Comparison of ENCODE assay signal across 8 mouse cellular contexts in genomic region chrX:13072461-13072982, GRCm38 (mm10). TPM values are rescaled to one million over a fixed set of nuclear protein-coding genes. Genes with fewer than 3 reads are reported as not detected.
DNase-seq lines count a peak whose midpoint lies in the region; ATAC-seq lines count a peak whose summit lies in the region.

No protein-coding gene starts in this region.

- peak overlapping the region; percentile 90 for H3K9ac ChIP-seq in heart, embryonic 14.5 days (ENCODE audit: low read length)
- peak overlapping the region; percentile 84 for H3K9ac ChIP-seq in liver, embryonic 15.5 days
- H3K9ac ChIP-seq in stomach, embryonic 14.5 days (replicated peaks; ENCODE audit: low read depth, low read length) = peak overlapping the region; percentile 63

- WGBS in forebrain, embryonic 10.5 days = 12% methylated on average over 49 of the region's 73 CpGs
- WGBS in heart, embryonic 14.5 days = 16% methylated on average over 66 of the region's 73 CpGs
- WGBS in liver, embryonic 15.5 days (ENCODE audit: insufficient replicate concordance) = 21% methylated on average over 72 of the region's 73 CpGs
- WGBS in stomach, embryonic 14.5 days = 20% methylated on average over 65 of the region's 73 CpGs

- H3K9me3 ChIP-seq in forebrain, embryonic 10.5 days = peaks cover 10% of the 10 kb centered on the region; the same call in 1 of the 2 replicates
- H3K9me3 ChIP-seq in heart, embryonic 14.5 days (ENCODE audit: control insufficient read depth, low read length) = no peaks in the 10 kb centered on the region
- no peaks in the 10 kb centered on the region for H3K9me3 ChIP-seq in liver, embryonic 15.5 days (replicated peaks)
- H3K9me3 ChIP-seq in stomach, embryonic 14.5 days (ENCODE audit: control insufficient read depth, low read depth, low read length) = no peaks in the 10 kb centered on the region

- peak overlapping the region; percentile 66 for H3K4me2 ChIP-seq in heart, embryonic 14.5 days (ENCODE audit: low read length)
- peak overlapping the region; percentile 78 for H3K4me2 ChIP-seq in liver, embryonic 15.5 days
- peak overlapping the region; percentile 44 for H3K4me2 ChIP-seq in stomach, embryonic 14.5 days (replicated peaks; ENCODE audit: low read depth, low read length)

- peak; percentile 28; the same call in 1 of the 2 replicates for ATAC-seq in heart, embryonic 14.5 days (ENCODE audit: insufficient number of reproducible peaks, insufficient read depth, low FRiP score, low read depth)
- ATAC-seq in liver, embryonic 15.5 days (ENCODE audit: insufficient read depth) = peak; percentile 51
- peak; percentile 15 for ATAC-seq in stomach, embryonic 14.5 days (ENCODE audit: insufficient number of reproducible peaks, insufficient read depth, low FRiP score, low read depth)

- peak overlapping the region; percentile 92 for H3K27ac ChIP-seq in brown adipose tissue, adult 24 weeks (replicated peaks; ENCODE audit: low read depth, low read length)
- peak overlapping the region; percentile 95 for H3K27ac ChIP-seq in forebrain, embryonic 10.5 days
- peak overlapping the region; percentile 84 to 96 for H3K27ac ChIP-seq in heart, embryonic 14.5 days (replicated peaks in 1 of 2; ENCODE audit: control insufficient read depth in 1 of 2, insufficient read depth in 1 of 2, low read depth in 2 of 2, low read length in 2 of 2)
- peak overlapping the region; percentile 93 for H3K27ac ChIP-seq in liver, embryonic 15.5 days (replicated peaks)
- H3K27ac ChIP-seq in stomach, embryonic 14.5 days (ENCODE audit: low read length) = peak overlapping the region; percentile 92

- H3K4me3 ChIP-seq in brown adipose tissue, adult 24 weeks (ENCODE audit: insufficient read depth, low read depth, low read length) = peak overlapping the region; percentile 99
- H3K4me3 ChIP-seq in forebrain, embryonic 10.5 days = peak overlapping the region; percentile 79
- peak overlapping the region; percentile 73 to 89 for H3K4me3 ChIP-seq in heart, embryonic 14.5 days (ENCODE audit: control insufficient read depth in 1 of 2, insufficient read depth in 1 of 2, low read depth in 1 of 2, low read length in 2 of 2)
- peak overlapping the region; percentile 84 for H3K4me3 ChIP-seq in liver, embryonic 15.5 days (replicated peaks)
- peak overlapping the region; percentile 63 for H3K4me3 ChIP-seq in stomach, embryonic 14.5 days (ENCODE audit: low read depth, low read length)

- peaks cover 34% of the 10 kb centered on the region for H3K27me3 ChIP-seq in forebrain, embryonic 10.5 days (ENCODE audit: poor library complexity, severe bottlenecking)
- no peaks in the 10 kb centered on the region; the same call in 1 of the 2 replicates for H3K27me3 ChIP-seq in heart, embryonic 14.5 days (ENCODE audit: control insufficient read depth, insufficient read depth, low read length)
- H3K27me3 ChIP-seq in liver, embryonic 15.5 days = no peaks in the 10 kb centered on the region
- H3K27me3 ChIP-seq in stomach, embryonic 14.5 days (ENCODE audit: control insufficient read depth, insufficient read depth, low read length) = no peaks in the 10 kb centered on the region

- no peaks in the 10 kb centered on the region; the same call in 1 of the 2 replicates for H3K4me1 ChIP-seq in brown adipose tissue, adult 24 weeks (ENCODE audit: control insufficient read depth, insufficient read depth, insufficient read length, low read length)
- H3K4me1 ChIP-seq in forebrain, embryonic 10.5 days = peaks cover 8% of the 10 kb centered on the region; the same call in 1 of the 2 replicates
- 0 out of 4 replicates have a peak, but pooled peaks cover 0 to 3% of the 10 kb centered on the region in 2 experiments for H3K4me1 ChIP-seq in heart, embryonic 14.5 days (ENCODE audit: control insufficient read depth in 2 of 2, insufficient read depth in 2 of 2, low read length in 2 of 2)
- H3K4me1 ChIP-seq in liver, embryonic 15.5 days (replicated peaks) = peaks cover 3% of the 10 kb centered on the region; the same call in 1 of the 2 replicates
- H3K4me1 ChIP-seq in stomach, embryonic 14.5 days (ENCODE audit: control insufficient read depth, insufficient read depth, low read length) = no peaks in the 10 kb centered on the region

- H3K36me3 ChIP-seq in forebrain, embryonic 10.5 days (replicated peaks) = peaks cover 11% of the 10 kb centered on the region
- peaks cover under 1% of the 10 kb centered on the region; the same call in 1 of the 2 replicates for H3K36me3 ChIP-seq in heart, embryonic 14.5 days (ENCODE audit: control insufficient read depth, insufficient read depth, low read length)
- H3K36me3 ChIP-seq in liver, embryonic 15.5 days (replicated peaks) = no peaks in the 10 kb centered on the region
- no peaks in the 10 kb centered on the region for H3K36me3 ChIP-seq in stomach, embryonic 14.5 days (ENCODE audit: control insufficient read depth, insufficient read depth, low read length)

- DNase-seq in CD4-positive, CD25-positive, alpha-beta regulatory T cell, adult 2 months (ENCODE audit: low read depth, low spot score) = peak; percentile 78
- peak; percentile 68 for DNase-seq in forebrain, embryonic 10.5 days (ENCODE audit: extremely low spot score, low spot score)
- DNase-seq in kidney, postnatal 14 days = peak; percentile 82
- DNase-seq in neural tube, embryonic 10.5 days (ENCODE audit: extremely low spot score, low spot score) = peak; percentile 72

RNA-seq across cellular contexts. Expression of gene Usp9x, which starts 1.2 kb away (rescaled TPM):
- 40.4 and 46.2 TPM in 2 replicates for polyA plus RNA-seq in brown adipose tissue, adult 24 weeks (2012; ENCODE audit: insufficient read depth, insufficient read length, missing spikeins)
- polyA plus RNA-seq in forebrain, embryonic 10.5 days (2016; fragmentation: Nextera tagmentation; extraction: Ambion mirVana) = 37.3 and 44.3 TPM in 2 replicates
- 45.4 and 53.3 TPM in 2 replicates for polyA plus RNA-seq in heart, embryonic 14.5 days (2014; fragmentation: Nextera tagmentation; extraction: Ambion mirVana)
- polyA plus RNA-seq in liver, embryonic 15.5 days (2015; fragmentation: Nextera tagmentation; extraction: Ambion mirVana) = 9.6 and 9.8 TPM in 2 replicates
- polyA plus RNA-seq in stomach, embryonic 14.5 days (2014; fragmentation: Nextera tagmentation; extraction: Ambion mirVana) = 60.8 and 65.8 TPM in 2 replicates

Comparison
In these comparisons a context has a peak if more than half of its experiments do, and no peak if none do; other contexts are left out.
1. Peak in every context shown above with its lines: DNase-seq, ATAC-seq, H3K4me3 ChIP-seq and H3K27ac ChIP-seq.